Mouse (Mus musculus) left cerebral cortex, postnatal 10 days (tissue): ENCODE measurements around the gene Vezf1. TPM values are rescaled to one million over a fixed set of nuclear protein-coding genes. Genes with fewer than 3 reads are reported as not detected.

ENCODE experiments used
- DNase-seq, 2 experiments: peaks; one replicate each; pipeline ENCODE4 v3.0.0; 2021 to 2022; ENCODE audit warnings: low spot score in 2 of 2, mixed read lengths in 1 of 2; ENCODE audit errors: extremely low spot score in 1 of 2
- intact Hi-C: fragments of 180-260 bp; cut with DNase I; formaldehyde crosslinking; loops from one replicate; pipeline ENCODE4 v1.15.1; 2025
- total RNA-seq, 2 experiments: library from RNA; stranded (reverse); gene quantifications; 2 replicates each; pipeline ENCODE4 v1.2.3; 2021

Gene Vezf1
- total RNA-seq, 2 experiments from 2014 or later: 23.6 to 25.5 TPM

DNA sequence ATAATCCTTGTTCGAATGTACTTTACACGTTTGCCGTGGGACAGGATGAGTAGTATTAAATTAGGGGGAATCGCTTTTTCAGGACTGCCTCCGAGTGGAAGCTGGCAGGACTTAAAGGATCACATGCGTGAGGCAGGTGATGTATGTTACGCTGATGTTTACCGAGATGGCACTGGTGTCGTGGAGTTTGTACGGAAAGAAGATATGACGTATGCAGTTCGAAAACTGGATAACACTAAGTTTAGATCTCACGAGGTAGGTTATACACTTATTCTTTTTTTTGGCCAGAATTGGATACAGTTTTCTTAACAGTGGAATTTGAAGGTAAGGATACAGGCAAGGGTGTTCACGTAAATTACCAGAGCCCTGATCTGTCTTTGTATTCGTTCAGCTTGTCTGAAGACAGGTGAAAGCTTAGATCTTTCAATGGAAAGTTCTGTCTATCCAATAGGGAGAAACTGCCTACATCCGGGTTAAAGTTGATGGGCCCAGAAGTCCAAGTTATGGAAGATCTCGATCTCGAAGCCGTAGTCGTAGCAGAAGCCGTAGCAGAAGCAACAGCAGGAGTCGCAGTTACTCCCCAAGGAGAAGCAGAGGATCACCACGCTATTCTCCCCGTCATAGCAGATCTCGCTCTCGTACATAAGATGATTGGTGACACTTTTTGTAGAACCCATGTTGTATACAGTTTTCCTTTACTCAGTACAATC lies 19.0 kb upstream of the Vezf1 start:
- no peak for DNase-seq
- intact Hi-C loops: loop anchor here (2.0 kb wide), 1 partner anchor 70 kb away; no protein-coding TSS in a partner anchor

DNA sequence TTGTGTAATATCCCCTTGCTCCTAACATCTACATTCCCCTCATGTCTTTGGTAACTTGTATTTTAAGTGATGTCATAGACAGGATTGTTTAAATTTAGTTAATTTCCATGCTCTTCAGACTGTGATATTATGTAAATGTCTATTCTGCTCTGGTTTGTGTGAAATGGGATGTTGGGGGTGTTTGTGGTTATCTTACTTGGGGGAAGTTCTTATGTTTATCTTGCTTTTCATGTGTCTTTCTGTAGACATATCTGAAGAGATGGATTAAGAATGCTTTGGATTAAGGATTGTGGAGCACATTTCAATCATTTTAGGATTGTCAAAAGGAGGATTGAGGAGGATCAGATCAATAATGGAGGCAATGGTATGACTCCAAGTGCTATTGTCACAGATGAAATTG lies 18.3 kb upstream of the Vezf1 start:
- DNase-seq: no peak
- intact Hi-C loops: loop anchor here (2.0 kb wide), 1 partner anchor 71 kb away; no protein-coding TSS in a partner anchor

DNA sequence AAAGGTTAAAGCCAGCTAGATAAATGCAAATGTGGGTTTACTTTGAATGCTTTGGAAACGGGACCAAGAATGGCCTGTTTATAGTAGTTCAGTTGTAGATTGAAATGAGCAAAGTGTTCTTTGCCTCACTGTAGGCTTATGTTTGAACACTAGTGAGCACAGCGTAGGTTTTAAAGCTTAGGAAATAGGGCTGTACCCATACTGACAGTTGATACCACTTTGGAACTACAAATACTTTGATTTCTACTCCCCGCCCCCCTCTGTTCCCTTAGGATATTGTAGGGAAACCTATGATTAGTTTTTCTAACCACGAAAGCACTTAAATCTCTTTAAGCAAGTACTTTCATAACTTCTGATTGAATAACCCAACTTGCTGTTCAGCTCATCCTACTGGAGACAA lies 15.4 kb upstream of the Vezf1 start:
- intact Hi-C loops: no loop called here

DNA sequence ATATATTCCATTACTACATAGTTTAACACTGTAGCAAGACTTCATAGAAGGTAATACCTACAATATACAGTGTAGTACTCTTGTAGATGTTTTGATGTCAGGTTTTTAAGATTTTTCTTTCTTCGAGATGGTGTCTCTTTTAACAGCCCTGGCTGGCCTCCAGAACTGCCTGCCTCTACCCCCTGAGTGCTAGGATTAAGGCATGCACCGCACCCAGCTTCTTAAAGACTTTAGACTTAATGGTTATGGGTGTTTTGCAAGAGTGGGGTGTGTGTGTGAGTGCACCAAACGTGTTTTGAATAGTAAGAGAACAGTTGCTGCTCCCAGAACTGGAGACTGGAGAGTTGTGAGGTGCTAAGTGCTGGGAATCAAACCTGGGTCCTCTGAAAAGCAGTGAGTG lies 14.3 kb upstream of the Vezf1 start:
- no peak for DNase-seq
- intact Hi-C loops: no loop called here

More for the DNA sequence above, 15.4 kb upstream of the Vezf1 start:
- no peak for DNase-seq

DNA sequence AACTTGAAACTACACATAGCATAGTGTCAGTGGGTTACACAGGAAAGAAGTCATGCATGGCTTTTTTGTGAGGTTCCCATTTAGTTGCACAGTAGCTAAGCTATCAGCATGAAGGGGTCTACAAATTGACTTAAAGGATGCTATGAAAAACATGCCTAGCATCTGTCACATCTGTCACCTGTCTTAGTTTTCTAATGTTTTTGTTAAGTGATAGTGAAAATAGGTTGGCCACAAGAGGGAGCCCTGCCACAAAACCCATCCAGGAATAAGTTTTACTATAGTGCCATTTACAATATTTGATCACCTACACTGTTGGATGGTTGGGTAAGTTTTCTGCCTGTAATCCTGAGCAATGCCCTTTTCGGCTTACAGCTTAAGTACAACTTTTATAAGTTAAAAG lies 13.5 kb upstream of the Vezf1 start:
- intact Hi-C loops: no loop called here
- peak in 1 of 2 experiments; percentile 43 for DNase-seq

DNA sequence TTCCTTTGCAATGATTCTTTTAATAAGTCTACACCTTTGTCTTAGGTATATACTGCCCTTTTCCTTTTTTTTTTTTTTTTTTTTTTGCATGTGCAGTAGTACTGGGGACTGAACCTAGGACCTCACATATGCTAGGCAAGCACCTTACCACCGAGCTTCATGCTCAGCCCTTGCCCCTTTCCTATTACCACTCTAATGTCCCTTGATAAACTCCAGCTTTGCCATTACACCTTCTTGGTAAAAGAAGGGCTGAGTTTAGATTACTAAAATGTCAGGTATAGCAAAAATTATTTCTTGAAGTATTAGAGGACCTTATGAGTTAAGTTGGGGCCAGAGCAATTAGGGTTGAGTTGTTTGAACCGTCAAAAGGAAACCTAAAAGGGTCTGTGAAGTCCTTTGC lies 12.3 kb upstream of the Vezf1 start:
- DNase-seq: no peak
- intact Hi-C loops: loop anchor here (5.0 kb wide), 1 partner anchor 767 kb away; no protein-coding TSS in a partner anchor

DNA sequence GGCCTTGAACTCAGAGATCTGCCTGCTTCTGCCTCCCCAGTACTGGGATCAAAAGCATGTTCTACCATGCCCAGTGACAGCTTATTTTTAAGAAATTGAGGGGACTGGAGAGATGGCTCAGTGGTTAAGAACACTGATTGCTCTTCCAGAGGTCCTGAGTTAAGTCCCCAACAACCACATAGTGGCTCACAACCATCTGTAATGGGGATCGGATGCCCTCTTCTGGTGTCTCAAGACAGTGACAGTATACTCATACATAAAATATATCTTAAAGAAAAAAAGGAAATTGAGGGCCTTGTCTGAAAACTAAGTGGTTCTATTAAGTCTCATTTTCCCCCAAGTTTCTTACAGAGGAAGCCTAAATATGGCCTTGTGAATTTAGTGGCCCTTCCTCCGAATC lies 10.3 kb upstream of the Vezf1 start:
- intact Hi-C loops: loop anchor here (5.0 kb wide), 1 partner anchor 765 kb away; no protein-coding TSS in a partner anchor
- no peak for DNase-seq

DNA sequence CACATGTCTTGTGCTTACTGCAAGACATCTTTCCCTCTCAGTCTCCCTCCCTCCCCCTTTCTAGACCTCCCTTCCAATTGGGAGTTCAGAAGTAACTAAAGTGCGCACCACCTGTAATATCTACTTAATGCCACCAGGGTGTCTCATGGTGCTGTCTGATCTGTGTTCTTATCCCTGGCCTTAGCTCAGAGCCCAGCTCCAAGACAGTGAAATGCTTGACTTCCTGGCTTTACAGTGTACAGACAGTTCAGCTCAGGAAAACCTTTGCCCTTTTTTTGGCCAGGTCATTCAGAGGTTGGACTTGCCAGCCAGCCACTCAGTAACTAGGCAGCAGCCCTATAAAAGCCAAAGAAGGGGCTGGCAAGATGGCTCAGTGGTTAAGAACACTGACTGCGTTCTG lies 8.9 kb upstream of the Vezf1 start:
- intact Hi-C loops: loop anchor here (5.0 kb wide), 1 partner anchor 763 kb away; no protein-coding TSS in a partner anchor

DNA sequence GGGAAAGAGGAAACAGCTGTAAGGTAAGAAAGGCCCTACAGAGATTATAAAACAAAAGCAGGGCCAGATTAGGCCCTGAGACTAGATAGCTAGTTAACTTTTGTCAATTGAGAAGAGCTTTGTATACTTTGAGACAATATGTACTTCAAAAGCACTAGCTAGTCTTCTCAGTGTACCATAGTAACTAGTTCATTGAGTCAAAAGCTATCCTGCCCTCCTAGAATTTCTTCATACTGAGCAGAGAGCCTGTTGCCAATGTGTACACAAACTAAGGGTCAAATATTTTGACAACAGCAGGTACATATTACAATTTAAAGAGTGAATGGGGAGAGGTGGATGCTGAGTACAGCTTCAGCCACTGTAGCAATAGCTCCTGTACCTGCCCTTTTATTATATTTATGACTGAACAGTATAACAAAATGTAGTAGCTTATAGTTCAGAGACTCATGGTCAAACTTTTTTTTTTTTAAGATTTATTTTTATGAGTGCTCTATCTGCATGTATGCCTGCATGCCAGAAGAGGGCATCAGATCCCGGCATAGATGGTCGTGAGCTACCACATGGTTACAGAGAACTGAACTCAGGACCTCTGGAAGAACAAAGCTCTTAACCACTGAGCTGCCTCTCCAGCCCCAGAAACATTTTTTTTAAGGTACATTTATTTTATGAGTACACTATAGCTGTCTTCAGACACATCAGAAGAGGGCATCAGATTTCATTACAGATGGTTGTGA lies 6.0 kb upstream of the Vezf1 start:
- intact Hi-C loops: no loop called here

More for the DNA sequence above, 8.9 kb upstream of the Vezf1 start:
- DNase-seq: peak in 1 of 2 experiments; percentile 31

DNA sequence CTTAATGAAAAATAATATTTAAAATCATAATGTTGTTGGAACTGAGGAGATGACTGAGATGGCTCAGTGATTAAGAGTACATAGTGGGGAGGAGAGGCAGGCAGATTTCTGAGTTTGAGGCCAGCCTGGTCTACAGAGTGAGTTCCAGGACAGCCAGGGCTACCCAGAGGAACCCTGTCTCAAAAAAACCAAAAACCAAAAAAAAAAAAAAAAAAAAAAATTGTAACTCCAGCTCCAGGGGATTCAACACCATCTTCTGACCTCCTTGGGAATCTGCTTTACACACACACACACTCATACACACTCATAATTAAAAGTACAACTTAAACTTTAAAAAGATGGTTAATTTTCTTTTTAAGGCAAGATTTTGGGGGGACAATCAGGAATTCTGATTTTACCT lies 2.3 kb upstream of the Vezf1 start:
- intact Hi-C loops: loop anchor here (5.0 kb wide), 1 partner anchor 122 kb away; no protein-coding TSS in a partner anchor
- DNase-seq: no peak

More for the DNA sequence above, 6.0 kb upstream of the Vezf1 start:
- no peak for DNase-seq

DNA sequence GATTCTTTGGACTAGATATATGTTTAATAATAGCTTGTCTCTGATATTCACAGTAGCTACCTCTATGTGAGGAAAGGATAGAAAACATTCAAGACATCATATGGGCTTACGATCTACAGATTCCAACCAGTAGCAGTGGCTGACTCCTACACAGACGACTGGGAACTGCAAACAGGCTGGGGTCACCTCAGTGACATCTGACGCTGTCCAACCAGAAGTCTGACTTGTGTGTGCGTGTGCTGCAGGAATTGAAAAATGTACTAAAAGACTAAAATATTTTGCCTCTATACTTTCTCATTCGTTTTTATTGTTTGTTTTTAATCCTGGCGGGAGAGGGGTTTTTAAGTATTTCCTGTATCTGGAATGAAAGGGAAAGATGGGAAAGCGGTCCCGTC lies 891 bp upstream of the Vezf1 start:
- intact Hi-C loops: loop anchor here (5.0 kb wide), 1 partner anchor 120 kb away; no protein-coding TSS in a partner anchor

DNA sequence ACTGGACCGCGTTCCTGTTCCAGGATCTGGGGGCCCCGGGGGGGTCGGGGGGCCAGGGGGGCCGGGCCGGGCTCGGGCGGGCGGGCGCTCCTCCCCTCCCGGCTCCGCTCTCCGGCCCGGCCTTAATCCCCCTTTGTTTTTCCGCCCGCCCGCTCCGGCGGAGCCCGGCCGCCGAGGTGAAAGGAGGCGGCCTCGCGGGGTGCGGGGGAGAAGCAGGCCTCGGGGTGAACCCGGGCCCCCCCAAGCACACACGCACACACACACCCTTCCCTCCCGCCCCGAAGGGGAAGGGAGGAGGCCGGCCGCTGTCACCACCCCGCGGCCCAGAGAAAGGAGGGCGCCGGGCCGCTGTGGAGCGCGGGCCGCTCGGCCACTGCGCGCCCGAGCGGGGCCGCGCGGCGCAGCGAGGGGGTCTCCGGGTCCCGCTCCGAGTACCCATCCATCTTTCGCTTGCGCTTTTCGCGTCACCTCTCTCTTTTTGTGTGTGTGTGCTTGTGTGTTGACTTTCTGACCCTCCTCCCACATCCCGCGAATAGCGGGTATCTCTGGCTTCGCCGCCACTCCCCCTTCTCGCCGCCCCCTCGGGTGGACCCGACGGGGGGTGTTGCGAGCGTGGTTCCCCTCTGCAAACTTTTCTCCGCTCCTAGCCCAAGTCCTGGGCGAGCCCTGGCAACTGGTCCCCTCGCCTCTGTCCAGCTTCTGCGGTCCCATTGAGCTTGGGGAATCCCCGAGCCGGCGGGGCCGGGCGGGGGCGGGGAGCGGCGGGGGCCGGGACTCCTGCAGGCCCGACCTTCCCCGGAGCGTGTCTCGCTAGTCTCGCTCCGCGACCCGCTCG lies 549 bp downstream of the Vezf1 start:
- intact Hi-C loops: loop anchor here (5.0 kb wide), 1 partner anchor 119 kb away; no protein-coding TSS in a partner anchor
- DNase-seq: peak in 1 of 2 experiments; percentile 75

More for the DNA sequence above, 891 bp upstream of the Vezf1 start:
- peak in 1 of 2 experiments; percentile 33 for DNase-seq

DNA sequence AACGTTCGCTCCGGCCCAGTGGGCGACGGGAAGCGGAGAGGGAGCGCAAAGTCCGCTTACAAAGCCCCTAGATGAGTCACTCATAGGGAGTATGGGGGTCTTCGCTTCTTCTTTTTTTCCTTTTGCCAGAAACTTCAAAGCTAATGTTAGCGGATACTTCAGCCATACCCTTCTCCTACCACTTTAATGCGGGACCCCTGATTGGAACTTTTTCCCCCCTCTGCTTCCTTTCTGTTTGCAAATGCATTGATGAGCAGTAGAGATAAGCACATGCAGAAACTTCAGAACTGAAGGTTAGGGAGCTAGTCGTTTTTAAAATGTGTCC lies 1.1 kb downstream of the Vezf1 start:
- DNase-seq: no peak
- intact Hi-C loops: loop anchor here (5.0 kb wide), 1 partner anchor 118 kb away; no protein-coding TSS in a partner anchor

DNA sequence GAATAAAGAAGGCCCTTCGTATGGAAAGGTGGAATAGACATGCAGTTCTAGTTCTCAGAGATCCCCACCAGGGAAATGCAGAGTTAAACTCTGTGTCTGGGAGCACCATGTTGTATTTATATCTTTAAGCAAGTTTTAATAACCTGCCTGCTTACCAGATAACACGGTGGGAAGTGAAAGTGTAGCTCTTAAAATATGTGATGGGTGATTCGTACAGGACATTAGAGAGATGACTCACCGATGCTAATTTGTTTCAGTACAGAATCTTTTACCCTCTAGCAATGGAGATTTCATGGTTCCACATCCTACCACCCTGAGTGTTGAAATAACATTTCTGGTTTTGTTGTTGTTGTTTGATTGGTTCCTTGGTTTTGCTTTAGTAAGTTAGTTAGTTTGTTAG lies 2.3 kb downstream of the Vezf1 start:
- intact Hi-C loops: no loop called here

DNA sequence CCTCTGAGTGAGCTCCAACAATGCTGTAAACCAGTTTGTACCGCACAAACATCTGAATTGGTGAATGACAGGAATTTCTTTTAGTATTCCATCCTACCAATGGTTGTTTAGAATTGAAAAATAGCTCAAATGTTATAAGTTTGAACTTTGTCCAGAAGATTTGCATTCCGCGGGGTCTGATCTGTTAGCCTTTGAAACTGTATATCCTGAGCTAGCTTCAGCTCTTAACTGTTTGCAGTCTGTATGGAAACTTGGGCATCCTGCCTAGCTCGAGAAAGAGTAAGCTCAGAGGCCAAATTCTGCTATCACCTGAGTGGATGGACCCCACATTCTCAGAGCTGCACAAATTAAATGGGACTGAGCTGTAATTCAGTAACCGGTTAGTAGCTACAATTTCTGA lies 3.0 kb downstream of the Vezf1 start:
- intact Hi-C loops: no loop called here

More for the DNA sequence above, 2.3 kb downstream of the Vezf1 start:
- no peak for DNase-seq

DNA sequence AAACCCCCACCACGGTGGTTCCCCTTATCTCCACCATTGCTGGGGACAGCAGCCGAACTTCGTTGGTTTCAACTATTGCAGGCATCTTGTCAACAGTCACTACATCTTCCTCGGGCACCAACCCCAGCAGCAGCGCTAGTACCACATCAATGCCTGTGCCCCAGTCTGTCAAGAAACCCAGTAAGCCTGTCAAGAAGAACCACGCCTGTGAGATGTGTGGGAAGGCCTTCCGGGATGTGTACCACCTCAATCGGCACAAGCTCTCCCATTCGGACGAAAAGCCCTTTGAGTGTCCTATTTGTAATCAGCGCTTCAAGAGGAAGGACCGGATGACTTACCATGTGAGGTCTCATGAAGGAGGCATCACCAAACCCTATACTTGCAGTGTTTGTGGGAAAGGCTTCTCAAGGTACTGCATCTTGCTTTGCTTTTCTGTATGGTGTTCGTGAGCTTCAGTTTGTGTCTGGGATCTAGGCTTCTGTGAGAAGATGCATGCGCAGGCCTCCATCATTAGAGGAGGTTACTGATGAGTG lies 5.3 kb downstream of the Vezf1 start:
- intact Hi-C loops: no loop called here
- DNase-seq: no peak

More for the DNA sequence above, 3.0 kb downstream of the Vezf1 start:
- no peak for DNase-seq

DNA sequence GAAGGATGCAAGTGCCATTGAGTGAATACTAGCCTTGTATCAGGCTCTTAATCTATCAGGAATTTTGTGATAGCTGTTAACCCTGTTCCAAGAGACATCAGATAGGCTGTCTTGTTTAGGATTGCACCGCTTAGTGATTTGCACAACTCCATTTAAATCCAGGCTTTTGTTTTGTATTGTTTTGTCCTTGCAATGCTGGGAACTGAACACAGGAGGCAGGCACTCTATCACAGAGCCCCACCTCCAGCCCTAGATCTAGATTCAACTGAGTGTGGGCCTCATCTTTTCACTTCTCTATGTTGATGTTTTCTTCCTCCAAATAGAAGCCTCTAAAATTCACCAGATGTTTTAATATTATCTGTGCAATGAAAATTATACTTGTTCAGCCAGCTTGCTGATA lies 7.6 kb downstream of the Vezf1 start:
- intact Hi-C loops: no loop called here
- no peak for DNase-seq

DNA sequence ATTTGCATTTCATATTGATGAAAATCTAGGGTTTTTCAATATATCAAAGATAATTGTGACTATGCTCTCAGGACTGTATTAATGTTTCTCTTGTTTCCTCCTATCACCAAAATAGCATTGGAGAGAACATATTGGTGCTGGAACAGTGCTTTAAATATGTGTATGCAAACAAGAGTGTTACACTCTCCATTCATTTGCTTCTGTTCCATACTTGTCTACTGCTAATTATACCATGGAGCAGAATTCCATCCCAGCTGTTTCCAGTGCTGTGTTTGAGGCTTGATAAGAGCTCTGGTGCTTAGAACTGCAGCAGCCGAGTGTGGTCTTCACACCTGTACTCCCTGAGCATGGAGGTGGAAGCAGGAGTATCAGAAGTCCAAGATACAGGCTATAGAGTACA lies 8.3 kb downstream of the Vezf1 start:
- intact Hi-C loops: no loop called here
- DNase-seq: no peak

DNA sequence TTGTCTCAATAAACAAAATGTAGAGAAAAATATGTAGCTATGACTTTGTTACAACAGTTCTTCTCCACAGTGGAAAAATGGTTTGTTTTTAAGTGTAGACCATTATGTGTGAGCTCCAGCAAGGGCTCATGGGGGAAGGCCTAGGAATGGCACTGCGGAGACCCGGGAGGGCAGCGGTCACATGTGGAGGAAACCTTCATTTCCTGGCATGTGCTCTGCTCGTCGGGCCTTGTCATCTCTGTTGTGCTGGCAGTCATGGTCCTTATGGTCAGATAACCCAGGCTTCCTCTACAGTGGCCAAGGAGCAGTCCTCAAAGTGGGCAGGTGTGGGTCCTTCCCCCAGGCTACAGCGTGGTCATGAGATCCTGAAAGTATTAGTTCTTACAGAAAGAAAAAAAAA lies 15.6 kb downstream of the Vezf1 start:
- no peak for DNase-seq

More for the DNA sequence above, 15.6 kb downstream of the Vezf1 start:
- intact Hi-C loops: no loop called here
